Mouse (Mus musculus) spleen, adult 2 months (tissue): ENCODE data around the gene Bcor.

Experiments
- CTCF ChIP-seq: fragments of 200-500 bp; IDR thresholded peaks from 2 replicates; pipeline ENCODE4 v1.5.1; 2011; ENCODE audit warnings: mild to moderate bottlenecking, inconsistent platforms; ENCODE audit not compliant: insufficient read depth, insufficient read length, insufficient replicate concordance; ENCODE audit errors: extremely low read depth
- POLR2A ChIP-seq: fragments of 200-500 bp; IDR thresholded peaks from 2 replicates; pipeline ENCODE4 v1.6.1; 2011; ENCODE audit warnings: low read depth, low read length, inconsistent platforms

- TF ChIP-seq CTCF (no peak), POLR2A (no peak)
Observed at GRCm38 (mm10) chrX:12041453-12041852, 118.7 kb downstream of the Bcor start.
